Mouse (Mus musculus) leukemia stem cell, adult 10-12 weeks (primary cell): ENCODE results near the gene Dcpp2. TPM values are rescaled to one million over a fixed set of nuclear protein-coding genes. Genes with fewer than 3 reads are reported as not detected.

Source experiments
- polyA plus RNA-seq: library from polyadenylated mRNA; stranded (reverse); fragments of >175 nt; gene quantifications from 2 replicates; pipeline ENCODE4 v1.2.3, GENCODE M21; 2012; ENCODE audit warnings: low replicate concordance

The Dcpp2 gene
- polyA plus RNA-seq = not detected in 2 replicates

GRCm38 (mm10) chr17:23880576-23880975 is at the start of gene Dcpp2, which contains the start of gene Dcpp1:
Gene Dcpp2, plus strand, starts transcription at chr17:23880880.
Gene Dcpp1, plus strand, starts transcription at chr17:23880876.

GRCm38 (mm10) chr17:23836006-23836575 is 44.6 kb upstream of the Dcpp2 start, which contains the start of gene Prss33:
Gene Prss33, minus strand, starts transcription at chr17:23836056.

GRCm38 (mm10) chr17:23843812-23844273 is 36.8 kb upstream of the Dcpp2 start, which contains the start of the genes Prss32 and Prss41:
Gene Prss32, plus strand, starts transcription at chr17:23843855.
Gene Prss41, minus strand, starts transcription at chr17:23844172.

GRCm38 (mm10) chr17:23867756-23868155 is 12.9 kb upstream of the Dcpp2 start, which contains the start of gene Prss21:
Gene Prss21, plus strand, starts transcription at chr17:23868056.

GRCm38 (mm10) chr17:23917158-23917557 is 36.5 kb downstream of the Dcpp2 start, which contains the start of gene Dcpp3:
Gene Dcpp3, plus strand, starts transcription at chr17:23917458.

GRCm38 (mm10) chr17:23941372-23941771 is 60.7 kb downstream of the Dcpp2 start, which contains the start of gene Sbp:
Gene Sbp, plus strand, starts transcription at chr17:23941672.

Other genes starting within 250 kb of the Dcpp2 start
- 2.3 and 2.6 TPM in 2 replicates for gene Mmp25, start 235.6 kb upstream of the Dcpp2 start, polyA plus RNA-seq
- 0.36 TPM in 1 of 2 replicates, not detected in the other for gene Bicdl2, start 220.4 kb upstream of the Dcpp2 start, polyA plus RNA-seq
- gene Hcfc1r1, start 207.3 kb upstream of the Dcpp2 start, polyA plus RNA-seq = 127 and 166 TPM in 2 replicates
- 71.1 and 149 TPM in 2 replicates for gene Thoc6, start 207.0 kb upstream of the Dcpp2 start, polyA plus RNA-seq
- 12.6 and 14.4 TPM in 2 replicates for gene Tnfrsf12a, start 203.4 kb upstream of the Dcpp2 start, polyA plus RNA-seq
- gene Cldn6, start 201.6 kb upstream of the Dcpp2 start, polyA plus RNA-seq = not detected in 2 replicates
- not detected in 2 replicates for gene Cldn9, start 196.9 kb upstream of the Dcpp2 start, polyA plus RNA-seq
- not detected in 2 replicates for gene 1520401A03Rik, start 158.1 kb upstream of the Dcpp2 start, polyA plus RNA-seq
- 246 and 386 TPM in 2 replicates for gene Pkmyt1, start 154.5 kb upstream of the Dcpp2 start, polyA plus RNA-seq
- gene Paqr4, start 140.0 kb upstream of the Dcpp2 start, polyA plus RNA-seq = 2.9 and 33.2 TPM in 2 replicates
- 0.21 and 0.26 TPM in 2 replicates for gene Kremen2, start 135.0 kb upstream of the Dcpp2 start, polyA plus RNA-seq
- gene Flywch1, start 109.3 kb upstream of the Dcpp2 start, polyA plus RNA-seq = 22.5 and 23.8 TPM in 2 replicates
- 1.0 and 4.2 TPM in 2 replicates for gene Flywch2, start 94.8 kb upstream of the Dcpp2 start, polyA plus RNA-seq
- 176 and 518 TPM in 2 replicates for gene Srrm2, start 90.3 kb upstream of the Dcpp2 start, polyA plus RNA-seq
- gene Elob, start 51.7 kb upstream of the Dcpp2 start, polyA plus RNA-seq = 44.9 and 471 TPM in 2 replicates
- gene Prss33, start 44.8 kb upstream of the Dcpp2 start, polyA plus RNA-seq = 0.80 TPM in 1 of 2 replicates, not detected in the other
- not detected in 2 replicates for gene Prss32, start 37.0 kb upstream of the Dcpp2 start, polyA plus RNA-seq
- 1.9 and 2.1 TPM in 2 replicates for gene Prss41, start 36.7 kb upstream of the Dcpp2 start, polyA plus RNA-seq
- 0.11 TPM in 1 of 2 replicates, not detected in the other for gene Prss21, start 12.8 kb upstream of the Dcpp2 start, polyA plus RNA-seq
- gene Dcpp1, start within 50 bp of the Dcpp2 start, polyA plus RNA-seq = not detected in 2 replicates
- gene Dcpp3, start 36.6 kb downstream of the Dcpp2 start, polyA plus RNA-seq = not detected in 2 replicates
- gene Sbp, start 60.8 kb downstream of the Dcpp2 start, polyA plus RNA-seq = not detected in 2 replicates
- not detected in 2 replicates for gene Sbpl, start 74.4 kb downstream of the Dcpp2 start, polyA plus RNA-seq
- 0.43 TPM in 1 of 2 replicates, not detected in the other for gene Prss30, start 99.7 kb downstream of the Dcpp2 start, polyA plus RNA-seq
- gene Prss22, start 117.2 kb downstream of the Dcpp2 start, polyA plus RNA-seq = not detected in 2 replicates
- gene Prss27, start 157.3 kb downstream of the Dcpp2 start, polyA plus RNA-seq = not detected in 2 replicates
- 33.7 and 45.0 TPM in 2 replicates for gene Kctd5, start 192.6 kb downstream of the Dcpp2 start, polyA plus RNA-seq